Mouse (Mus musculus): ENCODE measurements around the gene Cd36. TPM values are rescaled to one million over a fixed set of nuclear protein-coding genes. Genes with fewer than 3 reads are reported as not detected.
A peak's percentile ranks its signal among the peaks of the same experiment; 100 is the strongest.

Cd36 gene
- polyA plus RNA-seq, 1 experiment from 2014 or later, result 11.9 TPM

DNA sequence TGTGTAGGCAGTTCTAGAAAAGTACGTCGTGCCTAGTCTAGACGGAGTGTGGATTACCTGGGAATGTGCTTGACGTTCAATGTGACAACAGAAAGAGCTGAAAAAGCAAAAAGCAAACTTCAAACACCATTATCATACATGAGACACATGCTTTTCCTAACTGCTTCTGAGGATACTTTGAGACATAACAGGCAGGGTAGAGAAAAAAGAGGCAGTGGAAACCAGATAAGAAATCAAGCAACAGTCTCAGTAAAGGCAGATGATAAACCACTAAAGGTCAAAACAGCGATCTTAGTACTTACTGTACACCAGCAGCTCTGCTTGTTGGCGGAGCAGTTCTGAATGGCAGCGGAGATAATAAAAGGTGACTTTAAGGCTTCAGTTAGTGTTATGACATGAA lies 11.6 kb downstream of the Cd36 start:
- Histone ChIP-seq H3K27ac (ENCODE audit: low read depth, low read length) (no peak overlapping the region), H3K4me2 (no peak overlapping the region), H3K9ac (ENCODE audit: low read depth, low read length) (no peak overlapping the region), H3K4me3 (ENCODE audit: low read depth, low read length) (no peak overlapping the region), H3K9me3 (ENCODE audit: control insufficient read depth, low read length) (no peaks in the 10 kb centered on the region), H3K27me3 (replicated peaks; ENCODE audit: control insufficient read depth, insufficient read depth, low read length) (no peaks in the 10 kb centered on the region), H3K4me1 (replicated peaks; ENCODE audit: control insufficient read depth, insufficient read depth, low read length) (no peaks in the 10 kb centered on the region), H3K36me3 (ENCODE audit: control insufficient read depth, insufficient read depth, low read length) (no peaks in the 10 kb centered on the region)
- DNase-seq (ENCODE audit: low spot score) (no peak), ATAC-seq (replicated peaks; ENCODE audit: low FRiP score) (0 out of 2 replicates have a peak, but pooled peaks have one; percentile 18)
- 61% methylated on average over 7 of the region's 7 CpGs for WGBS

DNA sequence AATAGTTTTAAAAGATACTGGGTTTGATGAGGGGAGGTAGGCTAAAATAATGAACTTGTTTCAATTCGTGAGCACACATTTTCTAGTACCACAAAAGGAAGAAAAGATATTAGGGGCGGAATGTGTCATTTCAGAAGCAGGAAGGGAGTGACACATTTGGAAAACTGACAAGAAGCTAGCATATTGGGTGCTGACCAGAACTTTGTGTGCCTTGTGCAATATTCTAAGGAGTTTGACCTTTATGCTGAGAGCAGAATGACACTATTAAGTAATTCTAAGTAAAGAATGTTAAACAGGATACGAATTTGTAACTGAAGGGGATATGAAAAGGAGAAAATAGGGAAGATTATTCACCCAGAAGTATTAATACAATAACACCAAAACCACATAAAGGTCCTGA lies 12.0 kb downstream of the Cd36 start:
- WGBS, result 61% methylated on average over 3 of the region's 3 CpGs
- no peaks in the 10 kb centered on the region for H3K9me3 ChIP-seq (ENCODE audit: control insufficient read depth, low read length)
- no peak overlapping the region for H3K9ac ChIP-seq (ENCODE audit: low read depth, low read length)
- ATAC-seq (replicated peaks; ENCODE audit: low FRiP score) (no peak), DNase-seq (ENCODE audit: low spot score) (no peak)
- no peaks in the 10 kb centered on the region for H3K27me3 ChIP-seq (replicated peaks; ENCODE audit: control insufficient read depth, insufficient read depth, low read length)
- H3K4me2 ChIP-seq, result no peak overlapping the region
- H3K27ac ChIP-seq (ENCODE audit: low read depth, low read length), result no peak overlapping the region
- no peak overlapping the region for H3K4me3 ChIP-seq (ENCODE audit: low read depth, low read length)
- H3K36me3 ChIP-seq (ENCODE audit: control insufficient read depth, insufficient read depth, low read length), result no peaks in the 10 kb centered on the region
- H3K4me1 ChIP-seq (replicated peaks; ENCODE audit: control insufficient read depth, insufficient read depth, low read length), result no peaks in the 10 kb centered on the region

GRCm38 (mm10) chr5:17874335-17874734 lies 14.3 kb downstream of the Cd36 start:
- Histone ChIP-seq H3K9me3 (ENCODE audit: control insufficient read depth, low read length) (no peaks in the 10 kb centered on the region), H3K4me1 (replicated peaks; ENCODE audit: control insufficient read depth, insufficient read depth, low read length) (no peaks in the 10 kb centered on the region), H3K4me2 (no peak overlapping the region), H3K36me3 (ENCODE audit: control insufficient read depth, insufficient read depth, low read length) (no peaks in the 10 kb centered on the region), H3K27ac (ENCODE audit: low read depth, low read length) (no peak overlapping the region), H3K4me3 (ENCODE audit: low read depth, low read length) (no peak overlapping the region), H3K9ac (ENCODE audit: low read depth, low read length) (no peak overlapping the region), H3K27me3 (replicated peaks; ENCODE audit: control insufficient read depth, insufficient read depth, low read length) (no peaks in the 10 kb centered on the region)
- ATAC-seq (replicated peaks; ENCODE audit: low FRiP score), result no peak
- 80% methylated on average over 2 of the region's 2 CpGs for WGBS
- DNase-seq (ENCODE audit: low spot score), result no peak

DNA sequence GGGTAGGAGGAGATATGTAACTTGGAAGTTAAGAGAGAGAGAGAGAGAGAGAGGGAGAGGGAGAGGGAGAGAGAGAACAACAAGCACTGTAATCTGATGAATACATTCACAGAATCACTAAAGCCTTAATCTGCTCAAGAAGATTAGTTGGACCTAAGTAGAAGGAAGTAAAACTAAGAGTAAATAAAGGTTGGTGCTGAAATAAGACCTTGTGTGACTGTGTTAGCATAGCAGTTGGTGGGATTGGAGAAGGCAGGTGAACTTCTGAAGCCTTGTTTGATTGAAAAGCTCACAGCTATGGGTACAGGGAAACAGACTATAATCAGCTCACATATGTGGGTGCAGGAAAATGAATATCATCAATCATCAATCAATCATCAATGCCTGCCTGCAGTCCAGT lies 23.2 kb downstream of the Cd36 start:
- Histone ChIP-seq H3K4me3 (ENCODE audit: low read depth, low read length) (no peak overlapping the region), H3K4me1 (replicated peaks; ENCODE audit: control insufficient read depth, insufficient read depth, low read length) (no peaks in the 10 kb centered on the region), H3K9me3 (ENCODE audit: control insufficient read depth, low read length) (no peaks in the 10 kb centered on the region), H3K36me3 (ENCODE audit: control insufficient read depth, insufficient read depth, low read length) (no peaks in the 10 kb centered on the region), H3K27ac (ENCODE audit: low read depth, low read length) (no peak overlapping the region), H3K4me2 (no peak overlapping the region), H3K9ac (ENCODE audit: low read depth, low read length) (no peak overlapping the region), H3K27me3 (replicated peaks; ENCODE audit: control insufficient read depth, insufficient read depth, low read length) (no peaks in the 10 kb centered on the region)
- DNase-seq (ENCODE audit: low spot score), result no peak
- no peak for ATAC-seq (replicated peaks; ENCODE audit: low FRiP score)

DNA sequence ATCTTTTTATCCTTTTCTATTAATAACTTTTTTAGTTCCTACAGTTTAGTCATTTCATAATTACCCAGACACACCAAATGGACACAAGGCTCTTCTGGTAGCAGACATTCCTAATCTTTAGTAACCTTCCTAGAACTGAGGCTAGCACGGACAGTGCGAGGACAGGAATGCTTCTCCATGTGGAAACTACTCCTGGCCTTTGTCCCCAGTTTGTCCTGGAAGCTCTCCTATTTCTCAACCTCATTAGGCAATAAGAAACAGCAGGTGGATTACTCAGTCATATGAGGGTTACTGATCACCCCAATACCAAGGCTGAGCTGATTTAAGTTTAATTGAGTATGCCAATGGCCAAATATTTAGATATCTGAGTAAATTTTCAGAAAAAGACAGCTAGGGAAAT lies 25.5 kb downstream of the Cd36 start:
- ATAC-seq (replicated peaks; ENCODE audit: low FRiP score) (no peak), DNase-seq (ENCODE audit: low spot score) (no peak)
- Histone ChIP-seq H3K27me3 (replicated peaks; ENCODE audit: control insufficient read depth, insufficient read depth, low read length) (no peaks in the 10 kb centered on the region), H3K9ac (ENCODE audit: low read depth, low read length) (no peak overlapping the region), H3K36me3 (ENCODE audit: control insufficient read depth, insufficient read depth, low read length) (no peaks in the 10 kb centered on the region), H3K4me1 (replicated peaks; ENCODE audit: control insufficient read depth, insufficient read depth, low read length) (no peaks in the 10 kb centered on the region), H3K9me3 (ENCODE audit: control insufficient read depth, low read length) (no peaks in the 10 kb centered on the region), H3K4me2 (no peak overlapping the region), H3K27ac (ENCODE audit: low read depth, low read length) (no peak overlapping the region), H3K4me3 (ENCODE audit: low read depth, low read length) (no peak overlapping the region)
- WGBS, result 85% methylated on average over 2 of the region's 2 CpGs

DNA sequence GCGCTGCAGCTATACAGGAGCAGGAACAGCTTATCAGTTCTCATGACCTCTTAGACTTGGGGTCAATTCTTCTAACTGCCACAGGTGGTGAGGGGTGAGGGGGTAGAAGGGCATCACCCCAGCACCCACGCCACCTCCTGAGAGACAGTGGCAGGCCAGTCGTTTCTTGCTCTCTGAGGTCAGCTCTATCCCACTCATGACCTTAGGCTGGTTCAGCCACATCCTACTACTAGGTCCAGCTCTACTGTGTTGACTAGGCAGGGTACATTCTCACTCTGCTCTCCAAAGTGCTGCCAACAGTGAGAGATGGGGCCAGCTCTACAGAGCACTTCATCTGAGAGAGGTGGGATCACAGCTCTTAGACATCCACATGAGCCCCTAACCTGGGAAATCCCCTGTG lies 30.2 kb downstream of the Cd36 start:
- no peak for DNase-seq (ENCODE audit: low spot score)
- H3K27me3 ChIP-seq (replicated peaks; ENCODE audit: control insufficient read depth, insufficient read depth, low read length), result no peaks in the 10 kb centered on the region
- H3K4me1 ChIP-seq (replicated peaks; ENCODE audit: control insufficient read depth, insufficient read depth, low read length), result no peaks in the 10 kb centered on the region
- no peak for ATAC-seq (replicated peaks; ENCODE audit: low FRiP score)
- 69% methylated on average over 3 of the region's 3 CpGs for WGBS
- no peak overlapping the region for H3K4me2 ChIP-seq
- H3K36me3 ChIP-seq (ENCODE audit: control insufficient read depth, insufficient read depth, low read length), result no peaks in the 10 kb centered on the region
- H3K4me3 ChIP-seq (ENCODE audit: low read depth, low read length), result no peak overlapping the region
- no peaks in the 10 kb centered on the region for H3K9me3 ChIP-seq (ENCODE audit: control insufficient read depth, low read length)
- no peak overlapping the region for H3K9ac ChIP-seq (ENCODE audit: low read depth, low read length)
- H3K27ac ChIP-seq (ENCODE audit: low read depth, low read length), result no peak overlapping the region

DNA sequence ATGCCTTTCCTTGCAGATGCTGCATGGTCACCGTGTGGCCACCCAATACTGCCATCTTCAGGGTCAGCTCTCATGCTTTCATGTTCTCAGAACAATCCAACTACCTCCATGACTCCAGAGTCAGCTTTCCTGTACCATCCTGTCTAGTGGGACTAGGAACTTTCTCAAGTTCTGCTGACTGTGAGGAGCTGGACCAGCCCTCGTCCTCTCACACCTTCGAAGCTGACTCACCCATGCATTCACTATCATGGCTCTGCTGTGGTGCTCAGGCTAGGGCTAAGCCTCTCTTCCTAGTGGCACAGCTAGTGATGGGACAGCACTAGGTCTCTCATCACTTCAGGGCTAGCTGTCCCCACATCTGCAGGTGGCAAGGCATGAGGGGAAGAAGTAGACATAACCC lies 30.7 kb downstream of the Cd36 start:
- Histone ChIP-seq H3K27me3 (replicated peaks; ENCODE audit: control insufficient read depth, insufficient read depth, low read length) (no peaks in the 10 kb centered on the region), H3K27ac (ENCODE audit: low read depth, low read length) (no peak overlapping the region), H3K4me3 (ENCODE audit: low read depth, low read length) (no peak overlapping the region), H3K9ac (ENCODE audit: low read depth, low read length) (no peak overlapping the region), H3K4me1 (replicated peaks; ENCODE audit: control insufficient read depth, insufficient read depth, low read length) (no peaks in the 10 kb centered on the region), H3K9me3 (ENCODE audit: control insufficient read depth, low read length) (no peaks in the 10 kb centered on the region), H3K36me3 (ENCODE audit: control insufficient read depth, insufficient read depth, low read length) (no peaks in the 10 kb centered on the region), H3K4me2 (no peak overlapping the region)
- 78% methylated on average over 3 of the region's 3 CpGs for WGBS
- DNase-seq (ENCODE audit: low spot score) (no peak), ATAC-seq (replicated peaks; ENCODE audit: low FRiP score) (no peak)

DNA sequence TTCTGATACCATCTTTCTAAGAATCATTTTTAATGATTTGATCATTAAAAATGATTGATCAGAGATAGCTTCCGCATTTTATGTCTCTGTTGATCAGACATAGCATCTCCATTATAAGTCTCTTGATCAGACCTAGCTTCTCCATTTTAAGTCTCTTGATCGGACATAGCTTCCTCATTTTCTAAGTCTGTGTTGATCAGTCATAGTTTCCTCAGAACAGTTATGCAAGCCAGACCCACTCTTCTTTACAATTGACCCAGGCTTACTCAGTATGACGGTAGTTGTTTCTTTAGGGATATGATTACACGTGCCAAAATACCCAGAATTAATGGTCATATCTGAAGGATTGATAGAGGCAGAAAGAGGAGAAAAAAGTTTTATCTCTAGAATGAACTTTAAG lies 31.3 kb downstream of the Cd36 start:
- H3K36me3 ChIP-seq (ENCODE audit: control insufficient read depth, insufficient read depth, low read length), result no peaks in the 10 kb centered on the region
- H3K27me3 ChIP-seq (replicated peaks; ENCODE audit: control insufficient read depth, insufficient read depth, low read length), result no peaks in the 10 kb centered on the region
- 77% methylated on average over 4 of the region's 4 CpGs for WGBS
- DNase-seq (ENCODE audit: low spot score), result no peak
- no peak for ATAC-seq (replicated peaks; ENCODE audit: low FRiP score)
- H3K4me3 ChIP-seq (ENCODE audit: low read depth, low read length), result no peak overlapping the region
- H3K9me3 ChIP-seq (ENCODE audit: control insufficient read depth, low read length), result no peaks in the 10 kb centered on the region
- H3K4me1 ChIP-seq (replicated peaks; ENCODE audit: control insufficient read depth, insufficient read depth, low read length), result no peaks in the 10 kb centered on the region
- H3K4me2 ChIP-seq, result no peak overlapping the region
- H3K9ac ChIP-seq (ENCODE audit: low read depth, low read length), result no peak overlapping the region
- no peak overlapping the region for H3K27ac ChIP-seq (ENCODE audit: low read depth, low read length)

- ATAC-seq (replicated peaks; ENCODE audit: low FRiP score) (no peak), DNase-seq (ENCODE audit: low spot score) (no peak)
- no peak overlapping the region for H3K9ac ChIP-seq (ENCODE audit: low read depth, low read length)
- H3K27me3 ChIP-seq (replicated peaks; ENCODE audit: control insufficient read depth, insufficient read depth, low read length), result no peaks in the 10 kb centered on the region
- no peak overlapping the region for H3K4me2 ChIP-seq
- H3K9me3 ChIP-seq (ENCODE audit: control insufficient read depth, low read length), result no peaks in the 10 kb centered on the region
- no peak overlapping the region for H3K4me3 ChIP-seq (ENCODE audit: low read depth, low read length)
- H3K36me3 ChIP-seq (ENCODE audit: control insufficient read depth, insufficient read depth, low read length), result no peaks in the 10 kb centered on the region
- H3K4me1 ChIP-seq (replicated peaks; ENCODE audit: control insufficient read depth, insufficient read depth, low read length), result no peaks in the 10 kb centered on the region
- no peak overlapping the region for H3K27ac ChIP-seq (ENCODE audit: low read depth, low read length)
- WGBS, result 83% methylated on average over 3 of the region's 3 CpGs
These were observed 34.3 kb downstream of the Cd36 start for GRCm38 (mm10) chr5:17854127-17854923.
